Mouse (Mus musculus): ENCODE results near the gene 1700102P08Rik. TPM values are rescaled to one million over a fixed set of nuclear protein-coding genes. Genes with fewer than 3 reads are reported as not detected.

The 1700102P08Rik gene
- total and polyA plus RNA-seq, 3 experiments, result 0.92 to 1.0 TPM; not detected in 1

GRCm38 (mm10) chr9:108409535-108409934 is 16.9 kb downstream of the 1700102P08Rik start:
- Histone ChIP-seq H3K36me3 (ENCODE audit: control insufficient read depth in 1 of 2, insufficient read depth in 2 of 2, low read length in 2 of 2) (peaks cover 0 to 3% of the 10 kb centered on the region in 2 experiments; a peak in 1 of 4 replicates), H3K4me1 (ENCODE audit: control insufficient read depth in 1 of 2, insufficient read depth in 2 of 2, low read length in 2 of 2) (peaks cover 0 to 8% of the 10 kb centered on the region in 2 experiments; a peak in 2 of 4 replicates), H3K4me3 (ENCODE audit: control insufficient read depth in 1 of 2, insufficient read depth in 1 of 2, low read depth in 2 of 2, low read length in 2 of 2) (no peak overlapping the region), H3K27ac (ENCODE audit: control insufficient read depth, low read depth, low read length) (no peak overlapping the region), H3K27me3 (ENCODE audit: control insufficient read depth in 1 of 2, insufficient read depth in 2 of 2, low read length in 2 of 2) (peaks cover 0 to 1% of the 10 kb centered on the region in 2 experiments; a peak in 1 of 4 replicates), H3K9me3 (replicated peaks; ENCODE audit: insufficient read depth, low read length) (no peaks in the 10 kb centered on the region), H3K79me2 (ENCODE audit: control insufficient read depth, insufficient read depth, low read length, poor library complexity) (no peaks in the 10 kb centered on the region), H3K9ac (ENCODE audit: control insufficient read depth, low read depth, low read length, poor library complexity, severe bottlenecking) (no peak overlapping the region)
- TF ChIP-seq HCFC1 (IDR thresholded peaks at IDR 0.05; ENCODE audit: low read depth, low read length) (no peak), TAL1 (IDR thresholded peaks at IDR 0.05; ENCODE audit: low read length) (no peak), CHD2 (IDR thresholded peaks at IDR 0.05; ENCODE audit: low read length) (no peak)
- no peak for DNase-seq (ENCODE audit: low read depth, low spot score)

- Histone ChIP-seq H3K4me3 (ENCODE audit: control insufficient read depth in 1 of 2, insufficient read depth in 1 of 2, low read depth in 2 of 2, low read length in 2 of 2) (no peak overlapping the region), H3K36me3 (ENCODE audit: control insufficient read depth in 1 of 2, insufficient read depth in 2 of 2, low read length in 2 of 2) (no peaks in the 10 kb centered on the region), H3K9me3 (replicated peaks; ENCODE audit: insufficient read depth, low read length) (no peaks in the 10 kb centered on the region), H3K27ac (ENCODE audit: control insufficient read depth, low read depth, low read length) (no peak overlapping the region), H3K9ac (ENCODE audit: control insufficient read depth, low read depth, low read length, poor library complexity, severe bottlenecking) (no peak overlapping the region), H3K4me1 (ENCODE audit: control insufficient read depth in 1 of 2, insufficient read depth in 2 of 2, low read length in 2 of 2) (0 out of 4 replicates have a peak, but pooled peaks cover 0 to 2% of the 10 kb centered on the region in 2 experiments), H3K27me3 (ENCODE audit: control insufficient read depth in 1 of 2, insufficient read depth in 2 of 2, low read length in 2 of 2) (peaks cover 0 to 1% of the 10 kb centered on the region in 2 experiments; a peak in 1 of 4 replicates), H3K79me2 (ENCODE audit: control insufficient read depth, insufficient read depth, low read length, poor library complexity) (no peaks in the 10 kb centered on the region)
- TF ChIP-seq TBP (IDR thresholded peaks at IDR 0.05; ENCODE audit: low read depth, low read length) (no peak), JUND (IDR thresholded peaks at IDR 0.05; ENCODE audit: low read depth, low read length) (no peak), HCFC1 (IDR thresholded peaks at IDR 0.05; ENCODE audit: low read depth, low read length) (no peak), POLR2A (IDR thresholded peaks at IDR 0.05; ENCODE audit: control insufficient read depth in 1 of 2, insufficient read depth in 1 of 2, low read depth in 1 of 2, low read length in 2 of 2, poor library complexity in 1 of 2) (no peak), SMC3 (IDR thresholded peaks at IDR 0.05; ENCODE audit: low read depth, low read length) (no peak), ZC3H11A (IDR thresholded peaks at IDR 0.05; ENCODE audit: low read depth, low read length) (no peak), ZMIZ1 (IDR thresholded peaks at IDR 0.05; ENCODE audit: low read depth, low read length) (no peak), EP300 (IDR thresholded peaks at IDR 0.05; ENCODE audit: low read depth in 1 of 2, low read length in 2 of 2) (no peak), ZKSCAN1 (IDR thresholded peaks at IDR 0.05; ENCODE audit: low read depth, low read length) (no peak)
- DNase-seq (ENCODE audit: low read depth, low spot score), result no peak
These were observed 18.9 kb downstream of the 1700102P08Rik start for GRCm38 (mm10) chr9:108411381-108411942.

- peak; percentile 62 for DNase-seq (ENCODE audit: low read depth, low spot score)
These were observed 19.6 kb downstream of the 1700102P08Rik start for GRCm38 (mm10) chr9:108412221-108412620.

More at GRCm38 (mm10) chr9:108412221-108412620, 19.6 kb downstream of the 1700102P08Rik start:
- no peaks in the 10 kb centered on the region for H3K36me3 ChIP-seq (ENCODE audit: control insufficient read depth in 1 of 2, insufficient read depth in 2 of 2, low read length in 2 of 2)
- peak; percentile 35 to 86 (median 52); a peak in 5 of 6 replicates for TF ChIP-seq CTCF (IDR thresholded peaks at IDR 0.05 in 2 of 3, conservative IDR thresholded peaks at IDR 0.05 in 1 of 3; ENCODE audit: control insufficient read depth in 1 of 3, insufficient read depth in 1 of 3, low read depth in 2 of 3, low read length in 3 of 3, poor library complexity in 1 of 3, severe bottlenecking in 1 of 3)
- TF ChIP-seq POLR2AphosphoS2 (IDR thresholded peaks at IDR 0.05; ENCODE audit: low read length), result no peak
- TF ChIP-seq MXI1 (IDR thresholded peaks at IDR 0.05; ENCODE audit: low read depth, low read length), result no peak
- 0 out of 2 replicates have a peak, but pooled peaks have one; percentile 31 for TF ChIP-seq MAZ (IDR thresholded peaks at IDR 0.05; ENCODE audit: low read depth, low read length)
- TF ChIP-seq SIN3A (IDR thresholded peaks at IDR 0.05; ENCODE audit: low read length), result peak; percentile 57
- peak; percentile 85 for TF ChIP-seq RAD21 (IDR thresholded peaks at IDR 0.05; ENCODE audit: low read depth, low read length)
- TF ChIP-seq ZC3H11A (IDR thresholded peaks at IDR 0.05; ENCODE audit: low read depth, low read length), result peak; percentile 85
- peak; percentile 35; the same call in 1 of the 2 replicates for TF ChIP-seq ZNF384 (IDR thresholded peaks at IDR 0.05; ENCODE audit: low read depth, low read length)
- no peak for TF ChIP-seq TCF12 (IDR thresholded peaks at IDR 0.05; ENCODE audit: low read depth, low read length)
- TF ChIP-seq ZKSCAN1 (IDR thresholded peaks at IDR 0.05; ENCODE audit: low read depth, low read length), result peak; percentile 87
- TF ChIP-seq SMC3 (IDR thresholded peaks at IDR 0.05; ENCODE audit: low read depth, low read length), result peak; percentile 81
- no peak for TF ChIP-seq ETS1 (IDR thresholded peaks at IDR 0.05; ENCODE audit: low read depth, low read length)
- no peak overlapping the region for H3K9ac ChIP-seq (ENCODE audit: control insufficient read depth, low read depth, low read length, poor library complexity, severe bottlenecking)
- no peak overlapping the region for H3K4me3 ChIP-seq (ENCODE audit: control insufficient read depth in 1 of 2, insufficient read depth in 1 of 2, low read depth in 2 of 2, low read length in 2 of 2)
- no peak overlapping the region for H3K27ac ChIP-seq (ENCODE audit: control insufficient read depth, low read depth, low read length)
- no peaks in the 10 kb centered on the region for H3K9me3 ChIP-seq (replicated peaks; ENCODE audit: insufficient read depth, low read length)
- no peaks in the 10 kb centered on the region for H3K79me2 ChIP-seq (ENCODE audit: control insufficient read depth, insufficient read depth, low read length, poor library complexity)
- peaks cover 0 to 1% of the 10 kb centered on the region in 2 experiments; a peak in 1 of 4 replicates for H3K27me3 ChIP-seq (ENCODE audit: control insufficient read depth in 1 of 2, insufficient read depth in 2 of 2, low read length in 2 of 2)
- H3K4me1 ChIP-seq (ENCODE audit: control insufficient read depth in 1 of 2, insufficient read depth in 2 of 2, low read length in 2 of 2), result 0 out of 4 replicates have a peak, but pooled peaks cover 0 to 2% of the 10 kb centered on the region in 2 experiments
